Mouse (Mus musculus) heart, postnatal 4 days (tissue): ENCODE measurements around the gene Il27. TPM values are rescaled to one million over a fixed set of nuclear protein-coding genes. Genes with fewer than 3 reads are reported as not detected.

Experiments
- DNase-seq: peaks from one replicate; pipeline ENCODE4 v3.0.0; 2021
- total RNA-seq, 2 experiments: library from RNA; stranded (reverse); gene quantifications; 2 replicates each; pipeline ENCODE4 v1.2.3; 2021

The Il27 gene
- total RNA-seq, 2 experiments from 2014 or later = not detected

DNA sequence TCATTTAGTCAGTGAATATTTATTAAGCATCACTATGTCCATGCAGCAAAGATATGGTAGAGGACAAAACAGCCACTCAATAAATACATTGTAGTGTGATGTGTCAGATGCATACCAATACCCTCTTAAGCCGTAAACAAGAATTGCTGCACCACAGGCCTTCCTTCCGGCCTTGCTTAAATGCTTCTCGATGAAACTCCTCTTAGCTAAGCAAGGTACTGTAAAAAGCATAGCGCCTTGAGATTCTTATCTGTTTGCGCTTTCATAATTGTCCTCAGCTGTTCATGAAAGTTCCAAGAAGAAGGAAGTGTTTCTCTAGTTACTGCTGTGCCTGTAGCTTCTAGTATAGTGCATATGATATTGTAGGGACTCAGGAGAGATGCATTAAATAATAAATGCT, 11.9 kb upstream of the Il27 start:
- DNase-seq = no peak

DNA sequence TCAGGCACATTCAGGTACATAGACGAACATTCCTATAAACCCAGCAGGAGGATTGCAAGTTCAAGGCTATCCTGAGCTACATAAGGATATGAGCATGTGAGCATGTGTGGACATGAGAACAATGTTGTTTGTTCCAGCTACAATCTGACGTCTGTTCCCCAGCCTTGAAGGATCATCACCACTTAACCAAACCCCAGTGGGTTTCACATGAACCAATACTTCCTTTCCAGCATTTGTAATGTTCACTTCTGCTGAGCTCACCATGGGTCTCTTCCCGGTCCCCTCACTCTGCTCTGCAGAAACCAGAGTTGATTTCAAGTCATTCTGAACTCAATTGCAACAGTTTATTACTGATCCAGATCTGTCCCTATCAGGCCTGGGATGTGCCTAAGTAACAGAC, 7.9 kb upstream of the Il27 start:
- DNase-seq = no peak

DNA sequence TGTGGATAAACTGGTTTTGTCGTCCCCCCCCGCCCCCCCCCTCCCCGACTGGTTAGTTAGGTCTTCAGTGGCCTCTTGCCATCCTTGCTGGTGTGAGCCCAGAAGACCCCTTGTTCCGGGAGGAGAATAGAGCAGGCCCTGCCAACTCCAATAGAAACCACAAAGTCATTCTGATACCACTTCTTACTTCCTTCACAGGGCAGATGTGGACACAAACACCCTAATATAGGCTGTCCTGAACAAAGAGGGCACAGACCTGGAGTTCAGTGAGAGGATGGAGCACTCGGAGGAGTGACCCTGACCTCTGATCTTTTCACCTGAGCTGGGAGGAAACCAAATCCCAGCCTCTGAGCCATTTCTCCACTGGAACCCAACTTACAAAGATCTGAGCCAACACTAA, 7.2 kb upstream of the Il27 start:
- no peak for DNase-seq

DNA sequence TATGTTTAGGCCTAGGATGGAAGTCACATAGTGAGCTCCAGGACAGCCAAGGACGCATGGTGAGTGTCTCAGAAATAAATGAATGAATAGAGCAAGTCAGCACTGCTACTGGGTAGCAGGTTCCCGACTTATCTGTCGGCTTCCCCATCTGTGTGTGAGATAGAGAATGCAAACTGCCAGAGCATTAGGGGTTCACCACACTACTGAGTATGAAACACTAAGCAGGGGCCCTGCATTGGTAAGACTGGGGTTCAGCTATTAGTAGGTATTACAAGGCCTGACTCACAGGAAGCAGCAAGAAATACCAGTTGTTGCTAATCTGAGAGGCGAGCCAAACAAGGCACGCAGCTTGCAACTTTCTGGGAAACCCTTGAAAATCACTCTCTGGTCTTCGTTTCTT, 4.2 kb upstream of the Il27 start:
- no peak for DNase-seq

DNA sequence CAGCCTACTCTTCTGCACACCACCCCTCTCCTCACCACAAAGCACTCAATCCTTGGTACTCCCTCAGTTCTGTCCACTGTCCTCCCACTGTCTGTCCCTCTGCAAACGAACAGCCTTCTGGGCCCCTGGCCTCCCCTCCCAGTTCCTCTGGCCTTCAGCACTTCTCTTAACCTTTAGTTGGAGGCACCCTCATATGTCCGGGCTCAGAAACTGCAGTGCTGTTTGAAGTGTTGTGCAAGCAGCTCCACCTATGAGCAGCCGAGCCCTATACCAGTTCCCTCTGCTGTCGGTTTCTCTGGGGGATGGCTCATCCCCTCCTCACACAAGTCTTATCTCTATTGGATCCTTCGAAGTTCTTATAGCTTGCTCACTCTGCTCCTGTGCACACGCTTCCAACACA, 1.7 kb upstream of the Il27 start:
- DNase-seq = no peak

DNA sequence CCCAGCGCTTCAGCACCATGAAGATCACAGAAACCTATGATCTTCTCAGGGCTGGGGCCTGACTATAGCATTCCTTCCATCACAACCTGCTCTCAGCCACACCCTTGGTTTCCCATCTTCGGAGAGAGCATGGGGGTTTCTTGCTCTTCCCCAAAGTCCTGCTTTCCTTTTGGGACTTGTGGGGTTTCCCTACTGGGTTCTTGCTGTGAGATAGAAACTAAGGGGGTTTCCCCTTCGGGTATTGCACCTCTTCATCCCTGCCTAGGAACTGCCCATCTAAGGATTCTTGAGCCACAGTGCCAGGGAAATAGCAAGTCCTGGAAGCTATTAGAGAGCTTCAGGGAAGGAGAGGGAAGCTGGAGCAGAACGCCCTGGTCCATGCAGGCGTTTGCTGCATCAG, 1.1 kb upstream of the Il27 start:
- DNase-seq = no peak

DNA sequence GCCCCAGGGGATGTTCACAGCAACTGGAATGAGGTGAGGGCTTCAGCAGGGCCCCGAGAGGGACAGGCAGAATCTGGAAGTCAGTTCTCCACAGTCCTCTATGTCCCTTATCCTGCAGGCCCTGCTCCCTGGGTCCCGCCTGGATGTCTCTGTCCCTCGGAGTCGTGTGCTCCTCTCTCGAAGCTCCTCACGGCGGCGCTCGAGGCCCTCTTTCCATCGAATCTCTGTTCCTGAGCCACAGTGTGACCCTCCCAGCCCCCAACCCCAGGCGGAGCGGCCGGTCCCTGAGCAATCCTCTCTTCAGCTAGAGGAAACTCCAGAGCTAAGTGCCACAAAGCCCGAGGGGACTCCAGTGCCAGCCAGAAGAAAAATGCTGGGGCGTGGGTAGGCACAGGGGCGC, 7.0 kb downstream of the Il27 start:
- DNase-seq = peak; percentile 74

DNA sequence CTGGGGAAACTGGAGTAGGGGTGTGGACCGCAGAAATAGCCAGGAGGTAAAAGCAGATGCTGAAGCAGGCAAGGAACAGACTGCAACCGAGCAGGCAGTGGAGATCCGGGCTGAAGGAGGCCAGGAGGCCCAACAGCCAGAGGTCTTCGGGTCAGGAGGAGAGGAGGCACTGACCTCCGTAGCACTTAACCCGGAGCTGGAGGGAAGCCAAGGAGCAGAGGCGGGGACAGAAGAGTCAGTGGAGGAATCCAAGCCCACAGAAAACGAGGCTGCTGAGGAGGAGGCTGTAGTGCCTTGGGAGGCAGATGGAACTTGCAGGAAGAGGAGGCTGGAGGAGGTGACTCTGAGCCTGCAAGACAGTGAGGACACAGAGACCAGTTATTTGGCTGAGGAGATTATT, 7.9 kb downstream of the Il27 start:
- peak; percentile 31 for DNase-seq

DNA sequence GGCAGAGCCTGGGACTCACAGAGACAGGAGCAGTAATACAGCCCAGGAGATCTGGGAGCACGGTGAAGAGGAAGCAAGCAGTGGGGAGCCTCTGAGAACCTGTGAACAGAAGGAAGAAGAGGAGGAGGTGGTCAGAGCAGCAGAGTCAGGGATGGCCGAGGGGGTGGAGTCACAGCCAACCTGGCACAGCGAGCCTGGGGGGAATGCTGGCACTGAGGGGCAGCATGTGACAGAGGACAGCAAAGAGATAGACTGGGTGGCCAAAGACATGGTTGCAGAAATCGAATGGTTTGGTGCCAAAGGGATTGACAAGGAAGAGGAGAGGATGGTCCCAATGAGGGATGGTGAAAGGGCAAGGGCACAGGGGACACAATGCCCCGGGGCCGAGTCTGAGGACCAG, 9.0 kb downstream of the Il27 start, which contains the start of gene Cln3:
TSS of gene Cln3 (minus strand) at position 101 of the 400 bp plus-strand sequence.
- DNase-seq = no peak

DNA sequence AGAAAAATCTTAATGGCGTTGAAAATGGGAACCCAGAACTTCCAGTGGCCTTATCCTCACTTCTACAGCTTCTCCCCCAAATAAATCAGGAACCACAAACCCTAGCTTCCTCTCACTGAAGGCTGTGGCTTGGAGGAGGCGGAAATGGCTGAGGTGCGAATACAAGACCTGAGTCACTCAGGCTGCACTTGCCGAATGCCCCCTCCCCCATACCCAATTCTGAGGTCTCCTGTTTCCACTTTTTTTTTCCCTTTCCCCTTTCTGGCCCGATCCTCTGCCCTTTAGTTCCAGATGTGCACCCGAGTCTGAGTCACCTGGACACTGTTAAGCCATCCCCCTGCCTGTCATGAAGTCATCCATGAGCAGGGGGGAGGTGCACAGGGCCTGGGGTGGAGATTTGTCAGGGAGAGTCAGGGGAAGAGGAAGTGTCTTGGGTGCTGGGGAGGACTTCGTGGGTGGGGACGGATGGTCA, 10.2 kb downstream of the Il27 start, which contains the start of gene Apobr:
TSS of gene Apobr (plus strand) at position 437 of the 472 bp plus-strand sequence.
- no peak for DNase-seq

DNA sequence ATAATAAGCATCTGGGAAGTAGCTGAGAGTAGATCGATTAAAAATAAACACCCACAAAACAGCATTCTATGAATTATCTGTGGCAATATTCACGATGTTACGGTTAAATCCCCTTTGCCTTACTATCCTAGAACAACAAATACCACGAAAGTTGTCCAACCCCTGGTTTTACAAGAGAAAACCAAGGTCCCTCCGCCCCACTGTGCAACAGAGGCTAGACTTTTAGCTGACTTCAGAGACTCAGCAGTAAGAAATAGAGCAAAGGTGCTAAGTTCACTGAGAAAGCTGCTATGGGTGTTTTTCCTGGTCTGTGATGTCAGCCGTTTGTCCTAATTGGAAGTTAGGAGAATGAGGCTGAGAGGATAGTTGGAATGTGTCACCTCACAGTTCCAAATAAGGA, 11.0 kb downstream of the Il27 start:
- DNase-seq = no peak

DNA sequence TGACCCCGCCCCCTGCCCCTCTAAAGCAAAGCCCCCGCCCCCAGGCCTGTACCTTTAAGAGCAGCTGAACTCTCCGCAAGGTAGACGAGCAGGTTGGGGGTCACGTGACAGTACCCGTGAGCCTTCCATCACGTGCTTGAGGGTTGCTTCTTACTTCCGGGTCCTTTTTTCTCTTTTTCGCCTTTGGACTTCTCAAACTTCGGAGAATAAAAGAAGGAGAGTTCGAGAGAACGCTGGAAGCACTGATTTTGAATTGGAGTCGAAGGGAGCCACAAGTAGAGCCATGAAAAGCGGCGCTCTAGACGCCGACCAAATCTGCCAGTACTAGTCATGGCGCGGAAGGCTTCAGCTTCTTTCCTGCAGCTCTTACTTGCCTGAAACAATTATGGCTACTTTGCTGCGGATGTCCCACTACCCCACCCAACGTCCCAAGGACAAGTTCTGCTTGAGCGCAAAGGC, 11.5 kb downstream of the Il27 start:
- DNase-seq = peak; percentile 87

DNA sequence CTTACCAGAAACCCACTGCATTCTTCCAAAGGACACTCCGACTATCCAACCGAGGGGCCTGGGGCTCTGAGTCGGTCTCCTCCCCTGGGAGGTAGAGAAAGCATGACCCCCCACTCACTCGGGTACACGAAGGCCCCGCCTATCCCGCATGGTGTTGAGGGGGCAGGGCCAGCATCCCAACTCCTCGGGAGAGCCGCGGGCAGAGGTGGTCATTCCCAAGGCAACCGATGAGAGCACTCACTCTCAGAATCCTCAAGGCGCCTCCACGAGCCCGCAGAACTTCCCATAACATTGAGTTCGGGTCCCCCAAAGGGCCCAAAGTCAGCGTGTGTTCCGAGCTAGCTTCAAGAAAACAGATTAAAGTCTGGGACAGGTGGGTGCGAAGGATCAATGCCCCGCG, 12.0 kb downstream of the Il27 start:
- DNase-seq = peak; percentile 46

DNA sequence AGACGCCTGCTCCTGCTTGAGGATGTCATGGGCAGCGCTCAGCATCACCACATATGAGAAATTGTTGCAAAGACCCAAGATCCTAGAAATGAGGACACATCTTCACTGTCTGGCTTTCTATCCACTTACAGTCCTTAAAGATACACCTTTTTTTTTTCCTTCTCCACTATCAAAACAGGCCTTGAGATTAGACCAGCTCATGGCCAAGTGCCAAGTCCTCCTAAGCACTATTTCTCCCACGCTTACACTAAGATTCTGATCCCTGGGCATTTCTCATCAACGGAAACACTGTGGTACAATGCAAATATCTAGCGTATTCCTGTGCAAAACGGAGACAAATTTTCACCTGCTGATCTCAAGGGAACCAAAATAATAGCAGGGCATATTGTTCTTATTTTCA, 13.1 kb downstream of the Il27 start:
- DNase-seq = no peak

DNA sequence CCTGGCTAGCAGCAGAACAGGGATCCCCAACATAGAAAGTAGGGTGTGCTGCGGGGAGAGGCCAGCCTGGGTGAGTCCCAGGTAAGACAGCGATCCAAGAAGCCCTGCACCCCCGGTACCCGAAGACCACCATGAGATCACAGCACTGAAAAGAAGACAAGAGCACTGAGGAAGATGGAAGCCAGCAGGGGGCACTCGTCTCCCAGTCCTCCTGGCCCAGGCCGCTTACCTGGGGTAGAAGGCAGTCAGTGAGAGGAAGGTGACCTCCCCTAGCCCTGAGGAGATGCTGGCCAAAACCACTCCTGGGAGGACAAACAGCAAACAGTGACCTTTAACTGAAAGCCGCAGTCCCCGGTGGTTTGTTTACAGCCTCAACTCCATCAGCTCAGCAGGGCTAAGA, 15.6 kb downstream of the Il27 start:
- DNase-seq = peak; percentile 58

DNA sequence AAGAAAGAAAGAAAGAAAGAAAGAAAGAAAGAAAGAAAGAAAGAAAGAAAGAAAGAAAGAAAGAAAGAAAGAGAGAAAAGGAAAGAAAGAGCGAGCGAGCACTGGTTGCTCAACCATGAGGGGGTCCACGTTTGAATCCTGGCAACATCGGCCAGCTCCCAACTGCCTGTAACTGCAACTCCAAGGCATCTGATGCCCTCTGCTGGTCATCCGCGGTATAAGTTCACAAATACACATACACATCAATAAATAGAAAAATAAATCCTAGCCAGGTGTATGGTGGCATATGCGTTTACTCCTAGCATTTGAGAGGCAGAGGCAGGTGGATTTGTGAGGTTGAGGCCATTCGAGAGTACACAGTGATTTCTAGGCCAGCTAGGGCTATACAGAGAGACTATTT, 17.8 kb downstream of the Il27 start:
- peak; percentile 63 for DNase-seq

DNA sequence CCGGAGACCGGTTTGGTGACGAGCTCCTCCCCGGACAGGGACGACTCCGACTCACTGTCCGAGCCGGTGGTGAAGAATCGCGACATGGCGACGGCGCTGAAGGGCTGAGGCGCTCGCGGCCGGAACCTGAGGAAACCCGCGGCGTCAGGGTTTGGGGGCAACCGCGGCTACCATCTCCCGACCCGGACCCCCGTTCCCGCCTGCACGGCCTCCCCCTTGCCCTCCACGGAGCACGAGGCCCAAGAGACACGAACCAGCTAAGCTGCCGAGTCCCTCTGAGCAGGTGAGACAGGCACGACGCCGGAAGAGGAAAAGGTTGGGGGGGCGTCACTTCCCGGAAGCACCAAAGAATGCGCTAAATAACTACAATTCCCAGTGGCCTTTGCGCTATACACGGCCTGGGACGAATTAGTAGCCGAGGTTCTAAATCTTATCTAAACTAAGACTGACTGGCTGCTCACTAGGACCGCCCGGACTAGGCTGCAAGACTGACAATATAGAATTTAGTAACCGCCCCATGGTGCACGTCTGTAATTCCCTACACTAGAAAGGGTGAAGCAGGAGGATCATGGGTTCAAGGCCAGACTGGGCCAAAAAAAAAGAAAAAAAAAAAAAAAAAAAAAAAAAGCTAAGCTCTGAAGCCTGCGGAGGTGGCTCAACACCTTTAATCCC, 28.5 kb downstream of the Il27 start, which contains the start of gene Eif3c:
TSS of gene Eif3c (minus strand) at position 318 of the 672 bp plus-strand sequence.
- peak; percentile 80 for DNase-seq

DNA sequence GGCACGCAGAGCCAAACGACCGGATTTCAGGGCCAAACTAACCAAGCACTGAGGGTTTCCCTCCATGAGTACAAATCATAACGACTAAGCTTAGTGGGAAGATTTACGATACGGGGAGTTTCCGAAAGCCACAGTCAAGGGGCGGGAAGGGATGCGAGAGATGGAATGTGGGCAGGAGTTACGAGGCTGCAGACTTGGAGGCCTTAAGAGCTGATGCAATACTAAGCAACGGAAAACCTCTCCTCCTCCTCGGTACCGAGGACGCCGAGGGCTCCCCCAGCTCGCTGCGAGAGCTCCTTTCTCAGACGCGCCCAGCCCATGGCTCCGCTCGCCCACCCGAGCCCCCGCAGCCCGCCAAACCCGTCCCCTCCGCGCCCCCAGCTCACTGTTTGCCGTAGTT, 29.0 kb downstream of the Il27 start:
- DNase-seq = no peak

DNA sequence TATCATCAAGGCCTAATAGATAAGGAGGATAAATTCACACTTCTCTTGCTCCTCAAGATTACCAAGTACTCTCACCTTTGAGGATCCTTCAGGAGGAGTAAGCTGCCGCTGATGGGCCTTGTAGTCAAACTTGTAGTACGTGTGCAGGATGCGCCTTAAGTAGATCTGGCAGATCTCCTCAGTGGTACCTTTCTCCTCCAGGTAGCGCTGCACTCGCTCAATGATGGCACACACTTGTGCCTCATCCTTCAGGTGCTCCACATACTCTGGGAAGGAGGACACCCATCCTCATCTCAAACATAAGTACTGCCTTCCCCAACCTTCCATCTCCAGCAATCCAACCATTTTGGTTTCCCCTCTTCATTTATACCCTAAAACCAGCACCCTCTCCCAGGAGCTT, 38.1 kb downstream of the Il27 start:
- DNase-seq = no peak

DNA sequence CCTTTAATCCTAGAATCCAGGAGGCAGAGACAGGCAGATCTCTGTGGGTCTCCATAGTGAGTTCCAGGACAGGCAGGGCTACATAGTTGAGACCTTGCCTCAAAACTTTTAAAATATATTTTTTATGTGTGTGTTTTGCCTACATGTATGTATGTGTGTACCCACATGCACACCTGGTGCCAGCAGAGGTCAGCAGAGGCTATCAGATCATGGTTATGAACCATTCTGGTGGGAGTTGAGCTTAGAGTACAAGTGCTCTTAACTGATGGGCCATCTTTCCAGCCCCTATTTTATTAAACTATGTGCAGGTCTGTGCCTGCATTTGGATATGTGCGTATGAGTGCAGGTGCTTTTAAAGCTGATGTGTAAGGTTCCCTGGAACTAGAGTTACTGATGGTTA, 39.9 kb downstream of the Il27 start:
- DNase-seq = no peak

DNA sequence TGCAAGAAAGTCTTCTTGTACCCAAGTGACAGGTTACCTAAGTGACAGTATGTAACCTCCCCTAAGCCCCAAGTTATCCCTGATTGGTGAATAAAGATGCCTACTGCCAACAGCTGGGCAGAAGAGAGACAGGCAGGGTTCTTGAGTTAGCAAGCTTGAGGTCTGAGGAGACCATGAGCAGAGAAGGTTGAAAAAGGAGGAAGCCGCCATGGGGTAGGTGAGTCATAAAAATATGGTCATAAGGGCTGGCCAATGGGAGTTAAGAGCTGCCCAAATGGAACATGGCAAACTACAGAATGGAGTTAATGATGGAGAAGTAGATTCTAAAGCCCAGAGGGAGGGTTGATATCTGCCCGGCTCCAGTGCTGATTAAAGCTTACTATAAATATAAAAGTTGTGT, 49.1 kb downstream of the Il27 start:
- DNase-seq = no peak

DNA sequence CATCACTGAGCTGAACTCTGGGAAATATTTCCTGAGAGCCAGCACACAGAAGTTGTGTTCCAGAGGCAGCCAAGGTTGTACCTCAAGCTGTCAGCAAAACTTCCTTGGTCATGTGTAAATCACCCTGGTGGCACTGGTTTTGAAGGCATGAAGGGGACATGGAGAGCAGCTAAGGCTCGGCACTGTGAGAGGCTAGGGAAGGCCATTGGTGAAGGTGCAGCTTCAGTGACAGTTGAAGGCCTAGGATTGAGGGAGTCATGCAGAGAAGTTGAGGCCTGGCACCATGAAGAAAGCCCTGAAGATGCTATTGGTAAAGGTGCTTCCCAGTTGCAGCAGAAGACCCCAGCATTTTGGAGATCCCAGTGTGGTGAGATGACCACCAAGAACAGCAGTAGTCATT, 53.1 kb downstream of the Il27 start:
- DNase-seq = no peak
